Mouse (Mus musculus) thymus, adult 2 months (tissue): ENCODE results near the gene Nppc.

Experiments
- CTCF ChIP-seq: fragments of 200-500 bp; IDR thresholded peaks from 2 replicates; pipeline ENCODE4 v1.5.1; 2012; ENCODE audit warnings: mild to moderate bottlenecking, control low read depth, low read length, moderate library complexity, borderline replicate concordance; ENCODE audit not compliant: control insufficient read depth, poor library complexity, insufficient read depth; ENCODE audit errors: extremely low read depth
- POLR2A ChIP-seq: fragments of 200-500 bp; IDR thresholded peaks from 2 replicates; pipeline ENCODE4 v1.6.1; 2012; ENCODE audit warnings: mild to moderate bottlenecking, low read length, control low read depth, moderate library complexity; ENCODE audit not compliant: control insufficient read depth, poor library complexity, insufficient read depth; ENCODE audit errors: extremely low read depth

DNA sequence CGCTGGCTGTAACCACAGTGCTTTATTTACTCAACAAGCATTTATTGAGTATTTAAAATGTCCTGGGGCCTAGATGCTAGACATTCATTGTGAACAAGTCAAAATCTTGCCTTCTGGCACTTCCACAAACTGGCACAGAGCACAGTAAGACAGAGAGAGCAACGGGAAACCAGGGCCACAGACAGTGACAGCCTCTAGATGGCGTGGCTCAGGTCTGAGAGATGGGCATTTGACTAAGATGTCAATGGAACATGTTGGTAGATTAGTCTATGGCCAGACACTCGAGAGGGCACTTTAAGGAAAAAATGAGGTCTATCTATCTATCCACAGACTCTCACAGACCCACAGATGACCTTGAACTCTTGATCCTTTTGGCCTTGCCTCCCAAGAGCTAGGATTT, 17.7 kb downstream of the Nppc start:
- TF ChIP-seq CTCF (no peak), POLR2A (no peak)
